Mouse (Mus musculus): ENCODE measurements around the gene Gm49339.
"Not testable (repeated sequence)": the region's sequence is repeated elsewhere in the genome, so short reads cannot be mapped to it uniquely, and the experiment has no call there.

The Gm49339 gene

GRCm38 (mm10) chr10:51480397-51480796 lies at the start of gene Gm49339, which contains the start of gene Lilr4b:
TSS of gene Gm49339 (plus strand) at chr10:51480612.
TSS of gene Lilr4b (plus strand) at chr10:51480632.
- DNase-seq, result not testable (repeated sequence)

- DNase-seq, result no peak
Measured at GRCm38 (mm10) chr10:51432940-51433339, 47.5 kb upstream of the Gm49339 start.

- no peak for DNase-seq
Measured at GRCm38 (mm10) chr10:51435684-51436083, 44.7 kb upstream of the Gm49339 start.

GRCm38 (mm10) chr10:51451610-51452009 lies 28.8 kb upstream of the Gm49339 start:
- DNase-seq, result no peak

GRCm38 (mm10) chr10:51453616-51454298 lies 26.7 kb upstream of the Gm49339 start:
- no peak for DNase-seq

- DNase-seq, result no peak
Measured at GRCm38 (mm10) chr10:51454365-51454764, 26.0 kb upstream of the Gm49339 start.

- DNase-seq, result no peak
Measured at GRCm38 (mm10) chr10:51455762-51456161, 24.6 kb upstream of the Gm49339 start.

- DNase-seq, result no peak
Measured at GRCm38 (mm10) chr10:51456369-51456768, 24.0 kb upstream of the Gm49339 start.

GRCm38 (mm10) chr10:51463800-51464199 lies 16.6 kb upstream of the Gm49339 start:
- DNase-seq, result not testable (repeated sequence)

GRCm38 (mm10) chr10:51490691-51491090 lies 10.3 kb downstream of the Gm49339 start, which contains the start of gene Lilrb4a:
TSS of gene Lilrb4a (plus strand) at chr10:51490956.
- DNase-seq, result not testable (repeated sequence)

GRCm38 (mm10) chr10:51520021-51520420 lies 39.6 kb downstream of the Gm49339 start:
- DNase-seq, result no peak

- no peak for DNase-seq
Measured at GRCm38 (mm10) chr10:51521453-51521852, 41.0 kb downstream of the Gm49339 start.

GRCm38 (mm10) chr10:51526090-51526489 lies 45.7 kb downstream of the Gm49339 start:
- no peak for DNase-seq

GRCm38 (mm10) chr10:51526633-51527032 lies 46.2 kb downstream of the Gm49339 start:
- no peak for DNase-seq

GRCm38 (mm10) chr10:51528840-51529434 lies 48.5 kb downstream of the Gm49339 start:
- DNase-seq, result no peak

- no peak for DNase-seq
Measured at GRCm38 (mm10) chr10:51529497-51529896, 49.1 kb downstream of the Gm49339 start.

- no peak for DNase-seq
Measured at GRCm38 (mm10) chr10:51530813-51531212, 50.4 kb downstream of the Gm49339 start.
